Mouse (Mus musculus): ENCODE results near the gene Ppp1r3e. TPM values are rescaled to one million over a fixed set of nuclear protein-coding genes. Genes with fewer than 3 reads are reported as not detected.
A peak's percentile ranks its signal among the peaks of the same experiment; 100 is the strongest.

Ppp1r3e gene
- 1 to 10 TPM; 4.2 to 6.8 TPM for total RNA-seq (2021)
- long read RNA-seq, experiment 1, partial matches to known transcripts: 0 of 3 reads
- long read RNA-seq, experiment 1, other reads (novel, unspliced or antisense): 0 of 3 reads
- long read RNA-seq, experiment 2, partial matches to known transcripts: 0 of 2 reads
- long read RNA-seq, experiment 2, other reads (novel, unspliced or antisense): 0 of 2 reads

- DNase-seq: peak; percentile 75
These were observed at the start of gene Ppp1r3e for GRCm38 (mm10) chr14:54877048-54877715. Gene Ppp1r3e (minus strand): TSS chr14:54877550.

- DNase-seq: peak; percentile 75
These were observed 49.2 kb upstream of the Ppp1r3e start for GRCm38 (mm10) chr14:54926401-54927158.

GRCm38 (mm10) chr14:54925349-54926342 is 48.3 kb upstream of the Ppp1r3e start, which contains the start of gene Efs:
Gene Efs (minus strand): TSS chr14:54926126.
- DNase-seq: peak; percentile 76

- DNase-seq: peak; percentile 66
These were observed 47.4 kb upstream of the Ppp1r3e start for GRCm38 (mm10) chr14:54924641-54925348.

GRCm38 (mm10) chr14:54920076-54920685 is 42.8 kb upstream of the Ppp1r3e start:
- no peak for DNase-seq

- no peak for DNase-seq
These were observed 36.0 kb upstream of the Ppp1r3e start for GRCm38 (mm10) chr14:54913343-54913742.

GRCm38 (mm10) chr14:54912886-54913285 is 35.5 kb upstream of the Ppp1r3e start, which contains the start of gene Slc22a17:
Gene Slc22a17 (minus strand): TSS chr14:54913132.
- peak; percentile 71 for DNase-seq

- peak; percentile 46 for DNase-seq
These were observed 34.9 kb upstream of the Ppp1r3e start for GRCm38 (mm10) chr14:54912109-54912850.

- no peak for DNase-seq
These were observed 31.3 kb upstream of the Ppp1r3e start for GRCm38 (mm10) chr14:54908682-54909081.

- DNase-seq: no peak
These were observed 26.3 kb upstream of the Ppp1r3e start for GRCm38 (mm10) chr14:54903641-54904040.

- peak; percentile 55 for DNase-seq
These were observed 23.0 kb upstream of the Ppp1r3e start for GRCm38 (mm10) chr14:54900383-54900782.

GRCm38 (mm10) chr14:54897445-54897844 is 20.1 kb upstream of the Ppp1r3e start:
- DNase-seq: no peak

- peak; percentile 67 for DNase-seq
These were observed 17.2 kb upstream of the Ppp1r3e start for GRCm38 (mm10) chr14:54894296-54895151.

- DNase-seq: peak; percentile 90
These were observed 16.4 kb upstream of the Ppp1r3e start for GRCm38 (mm10) chr14:54893651-54894181.

GRCm38 (mm10) chr14:54892200-54892599 is 14.8 kb upstream of the Ppp1r3e start, which contains the start of gene Pabpn1:
Gene Pabpn1 (plus strand): TSS chr14:54892500.
- DNase-seq: no peak

GRCm38 (mm10) chr14:54885309-54885708 is 8.0 kb upstream of the Ppp1r3e start:
- no peak for DNase-seq

GRCm38 (mm10) chr14:54884022-54884712 is 6.8 kb upstream of the Ppp1r3e start:
- DNase-seq: no peak
